Mouse (Mus musculus) ovary, adult 18-20 months (tissue): ENCODE measurements around the gene Itga11.
"Not testable (repeated sequence)": the region's sequence is repeated elsewhere in the genome, so short reads cannot be mapped to it uniquely, and the experiment has no call there.

Source experiments
- DNase-seq: peaks from one replicate; pipeline ENCODE4 v3.0.0; 2022; ENCODE audit warnings: low spot score, mixed read lengths

Gene Itga11

DNA sequence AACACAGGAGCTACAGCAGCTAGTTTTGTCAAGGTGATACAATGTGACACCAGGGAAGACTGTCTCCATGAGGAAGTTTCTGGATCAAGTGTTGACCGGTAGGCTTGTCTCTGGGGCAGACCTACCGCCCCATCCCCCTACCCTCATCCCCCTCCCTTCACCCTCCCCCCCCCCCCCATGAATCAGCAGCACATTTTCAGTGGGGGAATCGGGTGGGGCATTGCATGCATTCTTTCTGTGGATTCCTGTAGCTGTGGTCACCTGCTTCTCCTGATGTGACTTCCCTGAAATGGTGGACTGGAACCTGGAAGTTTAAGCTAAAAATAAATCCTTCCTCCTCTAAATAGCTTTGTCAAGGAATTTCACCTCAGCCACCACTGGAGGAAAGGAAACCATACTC, 141.9 kb downstream of the Itga11 start:
- no peak for DNase-seq

DNA sequence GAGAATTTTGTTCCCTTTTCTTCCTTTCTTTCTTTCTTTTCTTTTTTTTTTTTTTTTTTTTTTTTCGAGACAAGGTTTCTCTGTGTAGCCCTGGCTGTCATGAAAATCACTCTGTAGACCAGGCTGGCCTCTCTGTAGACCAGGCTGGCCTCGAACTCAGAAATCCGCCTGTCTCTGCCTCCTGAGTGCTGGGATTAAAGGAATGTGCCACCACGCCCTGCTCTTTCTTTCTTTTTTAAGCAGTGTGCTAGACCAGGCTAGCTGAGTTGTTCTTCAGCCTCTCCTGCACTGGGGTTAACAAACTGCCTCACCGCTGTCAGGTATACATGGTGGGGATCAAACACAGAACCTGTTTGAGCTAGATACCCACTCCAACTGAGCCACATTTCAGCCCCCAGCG, 142.3 kb downstream of the Itga11 start:
- DNase-seq: not testable (repeated sequence)

GRCm38 (mm10) chr9:62820829-62821228, 143.2 kb downstream of the Itga11 start:
- DNase-seq: no peak

GRCm38 (mm10) chr9:62821811-62822210, 144.2 kb downstream of the Itga11 start:
- no peak for DNase-seq

- DNase-seq: no peak
These were observed 148.3 kb downstream of the Itga11 start for GRCm38 (mm10) chr9:62825791-62826393.

GRCm38 (mm10) chr9:62826456-62826855, 148.8 kb downstream of the Itga11 start:
- no peak for DNase-seq

GRCm38 (mm10) chr9:62827939-62828652, 150.5 kb downstream of the Itga11 start:
- no peak for DNase-seq

DNA sequence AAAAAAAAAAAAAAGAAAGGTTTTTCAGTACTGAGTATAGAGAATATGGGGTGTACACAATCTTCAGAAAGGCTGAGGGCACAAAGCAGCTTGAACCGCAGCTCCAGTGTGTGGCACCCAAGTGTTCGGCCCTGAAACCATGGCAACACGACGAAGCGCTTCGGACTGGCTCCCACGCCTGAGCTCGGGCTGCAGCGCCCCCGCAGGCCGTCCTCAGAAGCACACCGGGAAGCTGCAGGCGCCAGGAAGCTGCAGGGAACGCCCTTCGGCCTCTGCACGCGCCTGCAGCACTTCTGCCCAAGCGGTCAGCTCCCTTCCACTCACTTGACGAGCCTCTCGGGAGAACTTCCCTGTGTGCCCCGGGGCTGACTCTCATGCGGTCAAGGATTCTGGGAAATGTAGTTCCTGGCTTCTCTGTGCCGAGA, 151.0 kb downstream of the Itga11 start:
- peak; percentile 97 for DNase-seq

DNA sequence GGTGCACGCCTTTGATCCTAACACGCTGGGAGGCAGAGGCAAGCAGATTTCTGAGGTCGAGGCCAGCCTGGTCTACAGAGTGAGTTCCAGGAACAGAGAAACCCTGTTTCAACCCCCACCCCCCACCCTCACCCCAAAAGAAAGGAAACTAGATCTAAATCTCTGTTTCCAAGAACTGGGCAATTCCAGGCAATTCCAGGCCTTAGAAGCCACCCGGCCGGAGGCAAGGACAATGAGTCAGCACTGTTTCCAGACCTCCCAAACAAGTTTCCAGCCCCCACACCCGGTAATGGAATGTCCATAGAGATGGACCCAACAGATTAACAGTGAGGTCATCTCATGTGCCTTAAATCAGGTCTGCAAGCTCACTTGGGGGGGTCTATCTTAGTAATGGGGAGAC, 152.3 kb downstream of the Itga11 start:
- no peak for DNase-seq
